Mouse (Mus musculus) stomach, postnatal 0 days (tissue): ENCODE measurements around the gene Fbxo46. TPM values are rescaled to one million over a fixed set of nuclear protein-coding genes. Genes with fewer than 3 reads are reported as not detected.

ENCODE experiments used
- ATAC-seq: fragments of 200-750 bp; cut with Nextera tagmentation; 2 replicates; pipeline ENCODE4 v1.8.0; 2017; ENCODE audit not compliant: low FRiP score, low TSS enrichment
- DNase-seq: peaks from one replicate; pipeline ENCODE4 v3.0.0-alpha.2; 2016; ENCODE audit warnings: low spot score
- H3K27ac ChIP-seq: fragments of 300-500 bp; sonication (generic); replicated peaks from 2 replicates; pipeline ENCODE4 v1.5.1; 2014; ENCODE audit warnings: mild to moderate bottlenecking, control low read depth
- H3K27me3 ChIP-seq: fragments of 300-500 bp; sonication (generic); 2 replicates; pipeline ENCODE4 v1.6.1; 2014; ENCODE audit warnings: low read length; ENCODE audit not compliant: control insufficient read depth, insufficient read depth
- H3K36me3 ChIP-seq: fragments of 300-500 bp; sonication (generic); 2 replicates; pipeline ENCODE4 v1.6.1; 2014; ENCODE audit warnings: low read length, mixed read lengths; ENCODE audit not compliant: control insufficient read depth, insufficient read depth
- H3K4me1 ChIP-seq: fragments of 300-500 bp; sonication (generic); replicated peaks from 2 replicates; pipeline ENCODE4 v1.6.1; 2014; ENCODE audit warnings: antibody characterized with exemption; ENCODE audit not compliant: control insufficient read depth, insufficient read depth
- H3K4me2 ChIP-seq: fragments of 300-500 bp; sonication (generic); replicated peaks from 2 replicates; pipeline ENCODE4 v1.6.1; 2014; ENCODE audit warnings: low read depth, mild to moderate bottlenecking, control low read depth, moderate library complexity
- H3K4me3 ChIP-seq: fragments of 300-500 bp; sonication (generic); 2 replicates; pipeline ENCODE4 v1.5.1; 2014; ENCODE audit warnings: low read depth, low read length, control low read depth
- H3K9ac ChIP-seq: fragments of 300-500 bp; sonication (generic); 2 replicates; pipeline ENCODE4 v1.6.1; 2014; ENCODE audit warnings: mild to moderate bottlenecking, low read length, control low read depth, mixed read lengths
- H3K9me3 ChIP-seq: fragments of 300-500 bp; sonication (generic); 2 replicates; pipeline ENCODE4 v1.6.1; 2016; ENCODE audit warnings: low read length; ENCODE audit not compliant: control insufficient read depth
- CTCF ChIP-seq: IDR thresholded peaks from 2 replicates; pipeline ENCODE4 v1.5.1; 2016; ENCODE audit warnings: antibody characterized with exemption, low read depth, mild to moderate bottlenecking, moderate library complexity
- EP300 ChIP-seq: optimal IDR thresholded peaks from 2 replicates; pipeline ENCODE3; 2016; ENCODE audit warnings: antibody characterized with exemption
- WGBS: fragments of 180-500 bp; shearing (Covaris S2); extraction: QIAGEN DNeasy Blood & Tissue Kit; methylation state at CpG from one replicate; pipeline ENCODE4 v1.1.7; 2014; 5-methylcytosine and 5-hydroxymethylcytosine counted together
- polyA plus RNA-seq: library from polyadenylated mRNA; unstranded; fragments of >200 nt; fragmentation: Nextera tagmentation; extraction: Ambion mirVana; gene quantifications from 2 replicates; pipeline ENCODE4 v1.2.1, GENCODE M21; 2015

The Fbxo46 gene
- polyA plus RNA-seq, 1 experiment from 2014 or later = 6.7 TPM

GRCm38 (mm10) chr7:19075723-19076585 lies 43.7 kb upstream of the Fbxo46 start, which contains the start of gene Dmwd:
Gene Dmwd (plus strand): TSS chr7:19076227.
- H3K9me3 ChIP-seq = no peaks in the 10 kb centered on the region
- 1% methylated on average over 57 of the region's 91 CpGs for WGBS
- H3K4me3 ChIP-seq = peak within 1 kb of the TSS; percentile 67
- TF ChIP-seq CTCF (no peak), EP300 (no peak)
- H3K27me3 ChIP-seq = no peaks in the 10 kb centered on the region
- H3K4me2 ChIP-seq = peak within 1 kb of the TSS; percentile 78
- peak; percentile 96 for ATAC-seq
- peak; percentile 90 for DNase-seq
- H3K27ac ChIP-seq = peak within 1 kb of the TSS; percentile 87
- no peaks in the 10 kb centered on the region; the same call in 1 of the 2 replicates for H3K4me1 ChIP-seq
- peak within 1 kb of the TSS; percentile 93 for H3K9ac ChIP-seq
- H3K36me3 ChIP-seq = peaks cover 9% of the 10 kb centered on the region

DNA sequence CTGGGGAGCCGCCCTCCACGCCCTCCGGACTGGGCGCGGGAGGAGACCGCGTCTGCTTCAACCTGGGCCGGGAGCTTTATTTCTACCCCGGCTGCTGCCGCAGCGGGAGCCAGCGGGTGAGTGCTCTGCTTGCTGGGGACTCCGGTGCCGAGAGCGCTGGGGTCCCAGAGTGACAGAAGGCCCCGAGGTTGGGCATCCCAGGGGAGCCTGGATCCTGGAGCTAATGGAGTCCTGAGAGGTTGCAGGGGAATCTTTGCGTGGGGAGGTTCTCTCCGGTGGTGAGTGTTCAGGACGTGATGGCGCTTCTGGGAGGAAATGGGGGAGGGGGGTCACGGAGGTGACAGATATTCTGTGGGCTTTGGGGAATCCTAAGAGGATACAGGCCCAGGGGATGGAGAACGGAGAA lies 43.1 kb upstream of the Fbxo46 start:
- no peaks in the 10 kb centered on the region; the same call in 1 of the 2 replicates for H3K4me1 ChIP-seq
- H3K36me3 ChIP-seq = peaks cover 16% of the 10 kb centered on the region
- TF ChIP-seq CTCF = no peak
- TF ChIP-seq EP300 = no peak
- peak overlapping the region; percentile 87 for H3K27ac ChIP-seq
- H3K4me3 ChIP-seq = peak overlapping the region; percentile 67
- H3K9ac ChIP-seq = peak overlapping the region; percentile 93
- peak overlapping the region; percentile 78 for H3K4me2 ChIP-seq
- under 1% methylated on average over 18 of the region's 22 CpGs for whole genome bisulfite sequencing
- ATAC-seq (peak; percentile 10; the same call in 1 of the 2 replicates), DNase-seq (peak; percentile 41)
- H3K27me3 ChIP-seq = no peaks in the 10 kb centered on the region
- no peaks in the 10 kb centered on the region for H3K9me3 ChIP-seq

DNA sequence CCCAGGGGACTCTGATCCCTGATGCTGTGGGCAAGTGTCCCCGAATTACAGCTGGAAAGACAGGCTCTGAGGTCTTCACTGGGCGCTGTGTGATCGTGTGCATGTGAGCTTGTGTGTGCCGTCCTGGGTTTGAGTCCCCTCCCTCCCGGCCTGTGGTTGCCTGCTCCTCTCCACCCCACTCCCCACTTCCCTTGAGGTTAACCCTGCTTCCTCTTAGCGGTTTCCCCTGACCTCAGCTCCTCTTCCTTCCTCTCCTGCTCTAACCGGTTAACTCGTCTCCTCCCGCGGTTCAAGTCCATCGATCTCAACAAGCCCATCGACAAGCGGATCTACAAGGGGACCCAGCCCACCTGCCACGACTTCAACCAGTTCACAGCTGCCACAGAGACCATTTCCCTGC lies 41.9 kb upstream of the Fbxo46 start:
- Histone ChIP-seq H3K27me3 (no peaks in the 10 kb centered on the region), H3K4me3 (no peak overlapping the region), H3K9ac (no peak overlapping the region), H3K27ac (no peak overlapping the region), H3K4me1 (no peaks in the 10 kb centered on the region; the same call in none of the 2 replicates), H3K9me3 (no peaks in the 10 kb centered on the region), H3K4me2 (no peak overlapping the region), H3K36me3 (peaks cover 20% of the 10 kb centered on the region)
- no peak for DNase-seq
- TF ChIP-seq CTCF (no peak), EP300 (no peak)
- ATAC-seq = no peak
- 65% methylated on average over 14 of the region's 14 CpGs for WGBS

DNA sequence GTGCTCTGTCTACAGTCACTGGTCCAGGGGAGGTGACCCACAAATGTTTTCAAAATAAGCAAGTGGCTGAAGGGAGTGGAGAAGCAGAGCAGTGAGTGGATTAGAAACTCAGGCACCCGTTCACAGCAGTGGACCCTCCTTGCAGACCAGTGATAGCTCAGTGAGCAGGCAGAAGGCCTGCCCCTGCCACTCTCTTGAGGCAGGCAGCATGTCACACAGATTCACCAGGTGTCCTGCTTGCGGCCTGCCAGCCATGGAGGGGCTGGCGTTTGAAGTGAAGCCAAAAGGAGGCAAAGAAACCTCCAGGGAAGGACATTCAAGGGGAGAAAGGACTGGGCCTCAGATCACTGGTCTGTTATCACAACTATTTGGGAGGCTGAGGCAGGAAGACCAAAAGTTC lies 40.9 kb upstream of the Fbxo46 start:
- no peak overlapping the region for H3K4me3 ChIP-seq
- DNase-seq (no peak), ATAC-seq (no peak)
- H3K36me3 ChIP-seq = peaks cover 20% of the 10 kb centered on the region
- no peak overlapping the region for H3K4me2 ChIP-seq
- no peaks in the 10 kb centered on the region for H3K9me3 ChIP-seq
- WGBS = 83% methylated on average over 3 of the region's 3 CpGs
- H3K4me1 ChIP-seq = peaks cover 8% of the 10 kb centered on the region
- no peak overlapping the region for H3K27ac ChIP-seq
- no peak overlapping the region for H3K9ac ChIP-seq
- TF ChIP-seq CTCF = no peak
- TF ChIP-seq EP300 = no peak
- no peaks in the 10 kb centered on the region for H3K27me3 ChIP-seq

DNA sequence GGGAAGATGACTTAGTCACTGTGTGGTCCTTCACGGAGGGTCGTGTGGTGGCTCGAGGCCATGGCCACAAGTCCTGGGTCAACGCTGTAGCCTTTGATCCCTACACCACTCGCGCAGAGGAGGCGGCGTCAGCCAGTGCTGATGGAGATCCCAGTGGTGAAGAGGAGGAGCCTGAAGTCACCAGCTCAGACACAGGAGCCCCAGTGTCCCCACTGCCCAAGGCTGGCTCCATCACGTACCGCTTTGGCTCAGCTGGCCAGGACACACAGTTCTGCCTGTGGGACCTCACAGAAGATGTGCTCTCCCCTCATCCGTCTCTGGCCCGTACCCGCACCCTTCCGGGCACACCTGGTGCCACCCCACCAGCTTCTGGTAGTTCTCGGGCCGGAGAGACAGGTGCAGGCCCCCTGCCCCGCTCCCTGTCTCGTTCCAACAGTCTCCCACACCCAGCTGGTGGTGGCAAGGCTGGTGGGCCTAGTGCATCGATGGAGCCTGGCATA lies 39.2 kb upstream of the Fbxo46 start:
- WGBS = 84% methylated on average over 19 of the region's 19 CpGs
- H3K4me2 ChIP-seq = no peak overlapping the region
- no peaks in the 10 kb centered on the region for H3K27me3 ChIP-seq
- H3K9me3 ChIP-seq = no peaks in the 10 kb centered on the region
- no peak overlapping the region for H3K9ac ChIP-seq
- ATAC-seq (no peak), DNase-seq (no peak)
- peaks cover 20% of the 10 kb centered on the region for H3K36me3 ChIP-seq
- H3K4me1 ChIP-seq = peaks cover 14% of the 10 kb centered on the region
- H3K4me3 ChIP-seq = no peak overlapping the region
- TF ChIP-seq CTCF (no peak), EP300 (no peak)
- H3K27ac ChIP-seq = no peak overlapping the region

DNA sequence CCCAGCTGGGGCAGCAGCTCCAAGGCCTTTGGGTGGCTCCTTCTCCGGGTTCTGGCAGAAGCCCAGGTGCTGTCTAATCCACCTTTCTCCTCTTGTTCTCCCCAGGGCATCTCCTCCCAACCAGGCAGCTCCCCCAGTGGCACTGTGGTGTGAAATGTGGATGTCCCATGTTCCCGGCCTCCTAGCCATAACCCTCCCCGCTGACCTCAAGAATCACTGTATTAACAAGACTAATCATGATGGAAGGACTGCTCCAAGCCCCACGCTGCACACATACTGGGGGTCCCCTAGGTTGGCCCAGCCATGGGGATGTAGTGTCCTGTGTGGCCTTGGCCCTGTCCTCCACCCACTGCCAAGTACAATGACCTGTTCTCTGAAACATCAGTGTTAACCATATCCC lies 37.5 kb upstream of the Fbxo46 start:
- no peak overlapping the region for H3K4me3 ChIP-seq
- TF ChIP-seq EP300 = no peak
- no peak for TF ChIP-seq CTCF
- no peak for ATAC-seq
- peak overlapping the region; percentile 83 for H3K27ac ChIP-seq
- no peak for DNase-seq
- H3K9me3 ChIP-seq = no peaks in the 10 kb centered on the region
- peaks cover 23% of the 10 kb centered on the region for H3K36me3 ChIP-seq
- peaks cover 15% of the 10 kb centered on the region for H3K4me1 ChIP-seq
- no peak overlapping the region for H3K4me2 ChIP-seq
- no peak overlapping the region for H3K9ac ChIP-seq
- no peaks in the 10 kb centered on the region for H3K27me3 ChIP-seq
- 68% methylated on average over 4 of the region's 4 CpGs for WGBS
